Mouse (Mus musculus) forebrain, embryonic 16.5 days (tissue): ENCODE measurements around the gene Ssr2. TPM values are rescaled to one million over a fixed set of nuclear protein-coding genes. Genes with fewer than 3 reads are reported as not detected.
"Not testable (repeated sequence)": the region's sequence is repeated elsewhere in the genome, so short reads cannot be mapped to it uniquely, and the experiment has no call there.

Experiments used
- ATAC-seq: fragments of 200-750 bp; cut with Nextera tagmentation; 2 replicates; pipeline ENCODE4 v1.8.0; 2017; ENCODE audit warnings: mild to moderate bottlenecking, moderate library complexity
- H3K27ac ChIP-seq: fragments of 300-500 bp; sonication (generic); 2 replicates; pipeline ENCODE4 v1.5.1; 2014; ENCODE audit warnings: low read length, control low read depth
- H3K27me3 ChIP-seq: fragments of 300-500 bp; sonication (generic); replicated peaks from 2 replicates; pipeline ENCODE4 v1.6.1; 2014; ENCODE audit warnings: low read length; ENCODE audit not compliant: control insufficient read depth, insufficient read depth
- H3K36me3 ChIP-seq: fragments of 300-500 bp; sonication (generic); 2 replicates; pipeline ENCODE4 v1.6.1; 2014; ENCODE audit not compliant: control insufficient read depth, insufficient read depth
- H3K4me1 ChIP-seq: fragments of 300-500 bp; sonication (generic); replicated peaks from 2 replicates; pipeline ENCODE4 v1.6.1; 2014; ENCODE audit warnings: low read length; ENCODE audit not compliant: control insufficient read depth, insufficient read depth
- H3K4me2 ChIP-seq: fragments of 300-500 bp; sonication (generic); 2 replicates; pipeline ENCODE4 v1.6.1; 2014; ENCODE audit warnings: mild to moderate bottlenecking, low read length, control low read depth
- H3K4me3 ChIP-seq: fragments of 300-500 bp; sonication (generic); replicated peaks from 2 replicates; pipeline ENCODE4 v1.5.1; 2014; ENCODE audit warnings: mild to moderate bottlenecking, low read length, control low read depth
- H3K9ac ChIP-seq: fragments of 300-500 bp; sonication (generic); replicated peaks from 2 replicates; pipeline ENCODE4 v1.6.1; 2014; ENCODE audit warnings: low read depth, low read length, control low read depth
- H3K9me3 ChIP-seq: fragments of 300-500 bp; sonication (generic); 2 replicates; pipeline ENCODE4 v1.6.1; 2016; ENCODE audit warnings: low read length; ENCODE audit not compliant: control insufficient read depth
- WGBS: fragments of 180-500 bp; shearing (Covaris S2); extraction: QIAGEN DNeasy Blood & Tissue Kit; methylation state at CpG from one replicate; pipeline ENCODE4 v1.1.7; 2014; 5-methylcytosine and 5-hydroxymethylcytosine counted together
- polyA plus RNA-seq: library from polyadenylated mRNA; unstranded; fragments of >200 nt; fragmentation: Nextera tagmentation; extraction: Ambion mirVana; gene quantifications from 2 replicates; pipeline ENCODE4 v1.2.1, GENCODE M21; 2015

Gene Ssr2
- polyA plus RNA-seq, 1 experiment from 2014 or later: 140 TPM

- Histone ChIP-seq H3K9me3 (no peaks in the 10 kb centered on the region), H3K9ac (no peak overlapping the region), H3K36me3 (peaks cover 48% of the 10 kb centered on the region), H3K27ac (no peak overlapping the region), H3K27me3 (no peaks in the 10 kb centered on the region), H3K4me1 (no peaks in the 10 kb centered on the region), H3K4me2 (no peak overlapping the region), H3K4me3 (no peak overlapping the region)
- ATAC-seq: no peak
- WGBS: 88% methylated on average over 5 of the region's 5 CpGs
These were observed 6.0 kb upstream of the Ssr2 start for GRCm38 (mm10) chr3:88569694-88570093.

GRCm38 (mm10) chr3:88570341-88570740 is 5.3 kb upstream of the Ssr2 start:
- H3K4me1 ChIP-seq: no peaks in the 10 kb centered on the region
- H3K27me3 ChIP-seq: no peaks in the 10 kb centered on the region
- H3K9me3 ChIP-seq: no peaks in the 10 kb centered on the region
- no peak overlapping the region for H3K4me3 ChIP-seq
- H3K27ac ChIP-seq: no peak overlapping the region
- peaks cover 43% of the 10 kb centered on the region for H3K36me3 ChIP-seq
- ATAC-seq: no peak
- H3K9ac ChIP-seq: no peak overlapping the region
- WGBS: 94% methylated on average over 10 of the region's 10 CpGs
- H3K4me2 ChIP-seq: no peak overlapping the region

GRCm38 (mm10) chr3:88571856-88572255 is 3.8 kb upstream of the Ssr2 start:
- 88% methylated on average over 1 of the region's 1 CpGs for WGBS
- H3K4me2 ChIP-seq: no peak overlapping the region

GRCm38 (mm10) chr3:88572835-88573234 is 2.8 kb upstream of the Ssr2 start:
- no peaks in the 10 kb centered on the region for H3K9me3 ChIP-seq
- no peaks in the 10 kb centered on the region for H3K4me1 ChIP-seq
- H3K36me3 ChIP-seq: peaks cover 23% of the 10 kb centered on the region
- H3K9ac ChIP-seq: no peak overlapping the region
- ATAC-seq: no peak
- no peak overlapping the region for H3K4me3 ChIP-seq
- WGBS: 75% methylated on average over 2 of the region's 2 CpGs
- no peak overlapping the region for H3K27ac ChIP-seq
- no peak overlapping the region for H3K4me2 ChIP-seq
- H3K27me3 ChIP-seq: no peaks in the 10 kb centered on the region

More at GRCm38 (mm10) chr3:88571856-88572255, 3.8 kb upstream of the Ssr2 start:
- Histone ChIP-seq H3K4me1 (no peaks in the 10 kb centered on the region), H3K4me3 (no peak overlapping the region), H3K9me3 (no peaks in the 10 kb centered on the region), H3K9ac (no peak overlapping the region), H3K27me3 (no peaks in the 10 kb centered on the region), H3K36me3 (peaks cover 29% of the 10 kb centered on the region), H3K27ac (no peak overlapping the region)
- ATAC-seq: no peak

GRCm38 (mm10) chr3:88573810-88574209 is 1.9 kb upstream of the Ssr2 start:
- ATAC-seq: no peak
- H3K9ac ChIP-seq: no peak overlapping the region
- no peaks in the 10 kb centered on the region for H3K4me1 ChIP-seq
- 80% methylated on average over 2 of the region's 2 CpGs for WGBS
- H3K4me3 ChIP-seq: no peak overlapping the region
- no peak overlapping the region for H3K4me2 ChIP-seq
- no peaks in the 10 kb centered on the region for H3K27me3 ChIP-seq
- peaks cover 15% of the 10 kb centered on the region for H3K36me3 ChIP-seq
- H3K27ac ChIP-seq: no peak overlapping the region
- H3K9me3 ChIP-seq: no peaks in the 10 kb centered on the region

GRCm38 (mm10) chr3:88577846-88578245 is 2.2 kb downstream of the Ssr2 start:
- H3K36me3 ChIP-seq, H3K27me3 ChIP-seq, H3K4me1 ChIP-seq, H3K4me2 ChIP-seq, H3K9ac ChIP-seq, ATAC-seq, H3K27ac ChIP-seq, H3K4me3 ChIP-seq, H3K9me3 ChIP-seq: not testable (repeated sequence)
- 86% methylated on average over 5 of the region's 5 CpGs for WGBS

- peak; percentile 14; the same call in 1 of the 2 replicates for ATAC-seq
- no peaks in the 10 kb centered on the region for H3K9me3 ChIP-seq
- H3K9ac ChIP-seq: no peak overlapping the region; the same call in 1 of the 2 replicates
- H3K4me1 ChIP-seq: peaks cover 7% of the 10 kb centered on the region
- no peaks in the 10 kb centered on the region for H3K27me3 ChIP-seq
- H3K4me3 ChIP-seq: peak overlapping the region; percentile 76
- WGBS: 62% methylated on average over 8 of the region's 8 CpGs
- H3K36me3 ChIP-seq: peaks cover 9% of the 10 kb centered on the region; the same call in 1 of the 2 replicates
- peak overlapping the region; percentile 71 for H3K4me2 ChIP-seq
- no peak overlapping the region for H3K27ac ChIP-seq
These were observed 3.1 kb downstream of the Ssr2 start for GRCm38 (mm10) chr3:88578498-88579424.

GRCm38 (mm10) chr3:88579454-88580117 is 3.9 kb downstream of the Ssr2 start:
- peak overlapping the region; percentile 76 for H3K4me3 ChIP-seq
- H3K9ac ChIP-seq: peak overlapping the region; percentile 81
- ATAC-seq: peak; percentile 93
- H3K4me1 ChIP-seq: peaks cover 7% of the 10 kb centered on the region
- WGBS: under 1% methylated on average over 34 of the region's 34 CpGs
- H3K36me3 ChIP-seq: peaks cover 9% of the 10 kb centered on the region; the same call in 1 of the 2 replicates
- H3K27ac ChIP-seq: no peak overlapping the region
- H3K9me3 ChIP-seq: no peaks in the 10 kb centered on the region
- H3K4me2 ChIP-seq: peak overlapping the region; percentile 71
- no peaks in the 10 kb centered on the region for H3K27me3 ChIP-seq

GRCm38 (mm10) chr3:88585769-88586168 is 10.1 kb downstream of the Ssr2 start:
- no peak for ATAC-seq
- Histone ChIP-seq H3K4me1 (no peaks in the 10 kb centered on the region; the same call in 1 of the 2 replicates), H3K4me3 (no peak overlapping the region), H3K9ac (no peak overlapping the region), H3K27ac (no peak overlapping the region), H3K36me3 (peaks cover 32% of the 10 kb centered on the region), H3K9me3 (no peaks in the 10 kb centered on the region), H3K27me3 (no peaks in the 10 kb centered on the region), H3K4me2 (no peak overlapping the region)
- 94% methylated on average over 6 of the region's 6 CpGs for WGBS
